Mouse (Mus musculus): Measurements from ENCODE around the gene C1qtnf3.

DNA sequence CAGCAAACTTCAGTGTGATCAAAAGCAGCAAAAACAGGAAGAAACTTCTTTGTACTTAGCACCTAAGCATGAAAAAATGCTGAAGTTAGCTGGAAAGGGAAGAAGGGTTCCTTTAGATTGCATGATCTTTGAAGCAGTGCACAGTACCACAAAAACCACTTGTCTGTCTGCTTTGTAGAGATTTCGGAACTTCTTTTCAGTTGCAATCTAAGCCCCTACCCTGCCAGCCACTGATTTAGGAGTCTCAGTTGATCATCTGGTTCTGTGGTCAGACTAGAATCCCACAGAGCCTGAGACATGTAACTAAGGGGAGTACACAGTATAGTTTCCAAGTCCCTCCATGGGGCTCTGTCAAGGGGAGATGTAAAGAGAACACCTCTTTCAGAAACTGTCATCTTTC is 1.3 kb downstream of the C1qtnf3 start:
- TF ChIP-seq CTCF (IDR thresholded peaks at IDR 0.05; ENCODE audit: borderline replicate concordance, insufficient read depth, low read depth, low read length), result no peak
- TF ChIP-seq POLR2A (IDR thresholded peaks at IDR 0.05; ENCODE audit: borderline replicate concordance, insufficient read depth, low read length), result no peak

Measured in cerebellum, adult 2 months (tissue).